Mouse (Mus musculus): ENCODE measurements around the gene Osbpl10. TPM values are rescaled to one million over a fixed set of nuclear protein-coding genes. Genes with fewer than 3 reads are reported as not detected.
"Not testable (repeated sequence)": the region's sequence is repeated elsewhere in the genome, so short reads cannot be mapped to it uniquely, and the experiment has no call there.

Osbpl10 gene
- total RNA-seq, 2 experiments from 2014 or later = 2.0 to 3.7 TPM

- intact Hi-C loops (cut with DNase I) = no loop called here
- no peak for TF ChIP-seq CTCF (IDR thresholded peaks at IDR 0.05)
- Histone ChIP-seq H3K27ac (no peak overlapping the region), H3K4me3 (no peak overlapping the region)
- no peak for DNase-seq
Measured at GRCm38 (mm10) chr9:115023137-115023536, 44.8 kb downstream of the Osbpl10 start.

GRCm38 (mm10) chr9:115023708-115024383 lies 45.5 kb downstream of the Osbpl10 start:
- peak overlapping the region; percentile 68 for H3K27ac ChIP-seq
- intact Hi-C loops (cut with DNase I) = no loop called here
- peak overlapping the region; percentile 43; the same call in 1 of the 2 replicates for H3K4me3 ChIP-seq
- TF ChIP-seq CTCF (IDR thresholded peaks at IDR 0.05) = no peak
- peak; percentile 76 for DNase-seq

- intact Hi-C loops (cut with DNase I) = no loop called here
- Histone ChIP-seq H3K27ac (no peak overlapping the region), H3K4me3 (no peak overlapping the region)
- TF ChIP-seq CTCF (IDR thresholded peaks at IDR 0.05) = no peak
- no peak for DNase-seq
Measured at GRCm38 (mm10) chr9:115029307-115029706, 50.9 kb downstream of the Osbpl10 start.

GRCm38 (mm10) chr9:115030581-115030980 lies 52.2 kb downstream of the Osbpl10 start:
- intact Hi-C loops (cut with DNase I) = no loop called here
- DNase-seq = no peak
- H3K4me3 ChIP-seq = no peak overlapping the region
- no peak overlapping the region for H3K27ac ChIP-seq
- no peak for TF ChIP-seq CTCF (IDR thresholded peaks at IDR 0.05)

- intact Hi-C loops (cut with DNase I); H3K4me3 ChIP-seq; DNase-seq; H3K27ac ChIP-seq: not testable (repeated sequence)
Measured at GRCm38 (mm10) chr9:115031046-115031445, 52.7 kb downstream of the Osbpl10 start.

GRCm38 (mm10) chr9:115032786-115033185 lies 54.4 kb downstream of the Osbpl10 start:
- intact Hi-C loops (cut with DNase I) = no loop called here
- no peak for DNase-seq
- TF ChIP-seq CTCF (IDR thresholded peaks at IDR 0.05) = no peak
- Histone ChIP-seq H3K27ac (no peak overlapping the region), H3K4me3 (no peak overlapping the region)

GRCm38 (mm10) chr9:115034271-115034670 lies 55.9 kb downstream of the Osbpl10 start:
- TF ChIP-seq CTCF (IDR thresholded peaks at IDR 0.05) = no peak
- intact Hi-C loops (cut with DNase I) = no loop called here
- no peak overlapping the region for H3K27ac ChIP-seq
- DNase-seq = no peak
- H3K4me3 ChIP-seq = no peak overlapping the region

GRCm38 (mm10) chr9:115034788-115035187 lies 56.4 kb downstream of the Osbpl10 start:
- intact Hi-C loops (cut with DNase I) = no loop called here
- TF ChIP-seq CTCF (IDR thresholded peaks at IDR 0.05) = no peak
- no peak overlapping the region for H3K4me3 ChIP-seq
- H3K27ac ChIP-seq = no peak overlapping the region
- no peak for DNase-seq

GRCm38 (mm10) chr9:115038215-115038614 lies 59.8 kb downstream of the Osbpl10 start:
- no peak for DNase-seq
- no peak for TF ChIP-seq CTCF (IDR thresholded peaks at IDR 0.05)
- intact Hi-C loops (cut with DNase I) = no loop called here
- no peak overlapping the region for H3K27ac ChIP-seq
- H3K4me3 ChIP-seq = no peak overlapping the region

GRCm38 (mm10) chr9:115038686-115039085 lies 60.3 kb downstream of the Osbpl10 start:
- intact Hi-C loops (cut with DNase I) = no loop called here
- no peak overlapping the region for H3K27ac ChIP-seq
- DNase-seq = no peak
- TF ChIP-seq CTCF (IDR thresholded peaks at IDR 0.05) = no peak
- H3K4me3 ChIP-seq = no peak overlapping the region

- DNase-seq = no peak
- no peak for TF ChIP-seq CTCF (IDR thresholded peaks at IDR 0.05)
- H3K4me3 ChIP-seq = no peak overlapping the region
- no peak overlapping the region for H3K27ac ChIP-seq
- intact Hi-C loops (cut with DNase I) = no loop called here
Measured at GRCm38 (mm10) chr9:115039245-115039644, 60.9 kb downstream of the Osbpl10 start.

GRCm38 (mm10) chr9:115042571-115042970 lies 64.2 kb downstream of the Osbpl10 start:
- Histone ChIP-seq H3K27ac (no peak overlapping the region), H3K4me3 (no peak overlapping the region)
- intact Hi-C loops (cut with DNase I) = no loop called here
- no peak for DNase-seq
- TF ChIP-seq CTCF (IDR thresholded peaks at IDR 0.05) = no peak

GRCm38 (mm10) chr9:115042971-115043706 lies 64.8 kb downstream of the Osbpl10 start:
- no peak for DNase-seq
- Histone ChIP-seq H3K4me3 (no peak overlapping the region), H3K27ac (no peak overlapping the region)
- no peak for TF ChIP-seq CTCF (IDR thresholded peaks at IDR 0.05)
- intact Hi-C loops (cut with DNase I) = no loop called here

Data from gastrocnemius, adult 2 months (tissue).